Mouse (Mus musculus) left cerebral cortex, postnatal 14 days (tissue): Measurements from ENCODE around the gene Macf1. TPM values are rescaled to one million over a fixed set of nuclear protein-coding genes. Genes with fewer than 3 reads are reported as not detected.
A peak's percentile ranks its signal among the peaks of the same experiment; 100 is the strongest.
"Not testable (repeated sequence)": the region's sequence is repeated elsewhere in the genome, so short reads cannot be mapped to it uniquely, and the experiment has no call there.

Experiments
- DNase-seq, 2 experiments: peaks; one replicate each; pipeline ENCODE4 v3.0.0; 2021 to 2022; ENCODE audit warnings: low spot score in 2 of 2, mixed read lengths in 1 of 2
- intact Hi-C: fragments of 180-260 bp; cut with DNase I; formaldehyde crosslinking; loops from one replicate; pipeline ENCODE4 v1.15.1; 2025
- total RNA-seq, 2 experiments: library from RNA; stranded (reverse); gene quantifications; 2 replicates each; pipeline ENCODE4 v1.2.3; 2021

Macf1 gene
- total RNA-seq, 2 experiments from 2014 or later, result 211 to 227 TPM

GRCm38 (mm10) chr4:123353271-123353877, 330.8 kb downstream of the Macf1 start:
- no peak for DNase-seq
- intact Hi-C loops, result no loop called here

DNA sequence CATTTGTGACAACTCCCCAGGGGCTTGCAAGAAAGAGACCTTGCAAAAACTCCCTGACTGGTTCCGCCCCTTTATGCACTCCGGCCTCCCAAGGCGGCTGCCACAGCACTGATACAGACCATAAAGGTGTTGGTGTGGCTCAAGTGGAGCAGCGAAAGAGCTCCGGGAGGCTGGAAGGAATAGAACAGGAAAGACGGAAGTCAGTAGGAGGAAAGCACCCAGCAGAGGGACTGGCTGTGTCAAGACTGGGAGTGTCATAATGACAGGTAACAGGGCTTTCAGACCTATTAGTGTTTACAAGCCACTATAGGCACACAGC, 340.7 kb downstream of the Macf1 start:
- no peak for DNase-seq
- intact Hi-C loops, result loop anchor here (5.0 kb wide), 1 partner anchor 36 kb away; no protein-coding TSS in a partner anchor

DNA sequence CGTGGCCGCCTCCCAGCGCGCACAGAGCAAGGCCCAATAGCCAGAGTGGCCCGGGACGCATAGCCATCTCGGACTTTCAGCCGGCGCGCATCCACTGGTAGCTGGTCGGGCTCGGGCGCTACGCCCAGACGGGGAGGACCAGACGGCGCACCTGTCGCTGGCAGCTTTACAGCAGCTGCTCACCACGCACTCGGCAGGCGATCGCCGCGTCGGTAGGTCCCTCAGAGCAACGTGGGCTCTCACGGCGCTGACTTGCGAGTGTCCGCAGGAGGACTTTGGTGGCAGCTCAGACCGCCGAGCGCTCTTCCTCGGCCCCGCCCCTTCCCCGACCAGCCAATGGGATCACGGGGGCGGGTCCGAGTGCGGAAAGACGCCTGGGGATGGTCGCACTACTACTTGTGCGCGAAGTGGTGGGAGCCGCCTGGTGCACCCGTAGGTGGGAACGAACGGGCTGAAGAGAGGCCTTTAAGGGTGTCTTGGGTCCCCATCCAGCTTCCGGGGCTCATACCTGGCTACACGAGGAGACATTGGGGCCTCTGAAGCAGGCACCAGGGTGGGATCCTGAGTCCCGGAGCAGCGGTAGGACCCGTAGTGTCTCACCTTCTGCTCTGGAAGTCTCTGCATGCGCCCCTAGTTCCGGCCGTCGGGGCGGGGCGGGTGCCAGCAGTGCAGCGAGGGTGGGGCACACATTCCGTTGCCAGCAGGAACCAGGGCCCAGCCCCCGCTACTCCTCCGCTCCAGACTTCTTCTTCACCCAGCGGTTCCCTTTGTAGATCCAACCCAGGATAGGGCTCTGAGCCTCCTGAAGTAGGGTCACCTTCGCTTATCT, 341.3 kb downstream of the Macf1 start, which contains the start of gene Bmp8a:
Bmp8a (minus strand) TSS at position 611 of the 829 bp plus-strand sequence.
- intact Hi-C loops, result loop anchor here (5.0 kb wide), 1 partner anchor 36 kb away; no protein-coding TSS in a partner anchor
- DNase-seq, result peak; percentile 41 to 42

DNA sequence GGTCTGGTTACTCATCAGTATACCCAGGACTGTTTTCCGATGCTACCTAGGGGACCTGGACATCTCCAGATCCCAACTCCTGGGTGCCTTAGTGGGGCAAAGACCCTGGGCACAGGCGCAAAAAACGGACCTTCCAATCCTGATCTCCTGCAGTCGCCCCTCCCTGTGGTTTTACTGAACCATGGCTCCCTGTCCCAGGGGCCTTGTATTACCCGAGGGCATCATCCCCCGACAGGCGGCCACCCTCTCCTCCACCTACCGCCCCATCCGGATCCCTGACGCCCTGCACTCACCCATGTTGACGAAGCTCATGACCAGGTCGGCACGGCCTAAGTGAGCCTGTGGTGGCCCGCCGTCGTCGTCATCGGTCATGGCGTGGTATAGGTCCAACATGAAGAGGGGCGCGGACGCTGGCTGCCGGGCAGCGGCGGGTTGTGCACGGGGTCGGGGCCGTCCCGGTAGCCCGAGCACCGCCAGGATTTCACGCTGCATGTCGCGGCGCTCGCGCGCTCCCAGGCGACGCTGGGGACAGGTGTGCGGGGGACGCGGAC, 342.0 kb downstream of the Macf1 start:
- no peak for DNase-seq
- intact Hi-C loops, result loop anchor here (5.0 kb wide), 1 partner anchor 35 kb away; no protein-coding TSS in a partner anchor

DNA sequence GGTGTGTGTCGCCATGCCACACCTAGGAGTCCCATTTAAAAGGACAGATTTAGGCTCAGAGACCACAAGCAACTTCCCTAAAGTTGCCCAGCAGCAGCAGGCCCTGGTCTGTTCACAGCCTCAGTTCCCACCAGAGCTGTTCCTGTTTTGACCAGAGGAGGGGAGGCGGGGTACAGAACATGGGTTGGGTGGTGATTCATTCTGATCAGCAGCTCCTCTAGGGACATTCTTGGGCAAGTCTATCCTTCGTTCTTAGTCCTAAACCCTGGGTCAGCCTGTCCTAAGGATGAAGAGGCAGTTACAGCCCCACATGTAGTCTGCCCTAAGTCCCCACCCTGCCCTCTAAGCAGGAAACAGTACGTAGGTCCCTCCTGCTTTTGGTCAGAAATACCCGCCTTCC, 343.9 kb downstream of the Macf1 start:
- no peak for DNase-seq
- intact Hi-C loops, result loop anchor here (5.0 kb wide), 1 partner anchor 33 kb away; no protein-coding TSS in a partner anchor

DNA sequence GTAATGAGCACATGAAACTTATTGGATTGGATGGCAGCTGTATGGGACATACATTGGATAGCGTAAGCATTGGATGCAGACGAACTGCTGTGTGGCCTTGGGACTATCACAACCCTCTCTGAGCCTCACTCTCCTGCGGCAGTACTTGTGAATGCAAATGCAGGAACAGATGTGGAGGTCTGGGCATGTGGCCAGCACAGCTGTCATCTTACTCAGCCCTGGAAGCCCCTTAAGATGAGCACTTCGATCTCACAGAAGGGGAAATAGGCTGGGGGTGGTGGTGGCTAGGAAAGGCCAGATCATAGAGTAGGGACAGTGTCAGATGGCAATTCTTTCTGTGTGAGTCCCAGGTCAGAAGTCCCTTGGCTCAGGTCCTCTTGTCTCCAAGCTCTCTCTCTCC, 346.5 kb downstream of the Macf1 start:
- intact Hi-C loops, result no loop called here
- DNase-seq, result no peak

DNA sequence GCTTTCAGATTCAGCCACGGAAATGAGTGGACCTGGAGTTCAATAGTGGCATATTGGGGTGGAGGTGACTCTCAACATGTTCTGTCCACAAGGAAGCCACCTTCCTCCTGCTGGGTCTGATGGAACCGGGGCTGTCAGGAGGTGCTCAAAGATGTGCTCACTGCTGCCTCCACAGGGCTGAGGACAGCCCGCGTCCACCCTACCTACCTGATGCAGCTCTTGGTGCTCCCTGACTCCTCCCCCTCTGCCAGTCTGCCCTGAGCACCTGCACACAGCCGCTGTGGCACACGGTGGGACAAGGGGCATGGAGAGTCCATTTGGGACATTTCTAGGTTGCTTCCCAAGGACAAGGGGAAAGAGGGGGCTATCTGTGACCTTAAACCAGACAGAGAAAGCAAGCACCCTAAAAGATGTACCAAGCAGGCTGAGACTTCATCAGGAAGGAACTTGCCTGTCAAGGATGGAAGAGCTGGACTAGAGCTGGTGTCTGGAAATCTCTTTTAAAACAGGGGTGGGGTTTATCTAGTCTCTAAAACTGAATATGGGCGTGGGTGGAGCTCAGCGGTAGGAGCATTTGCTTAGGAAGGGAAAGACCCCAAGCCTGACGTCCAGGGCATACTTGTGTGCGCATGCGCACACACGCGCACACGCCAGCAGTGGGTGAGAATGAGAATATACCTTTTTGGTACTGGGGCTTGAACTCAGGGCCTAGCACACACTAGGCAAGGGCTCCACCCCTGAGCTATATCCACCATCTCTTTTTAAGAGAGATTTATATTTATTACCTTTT, 348.2 kb downstream of the Macf1 start:
- no peak for DNase-seq
- intact Hi-C loops, result no loop called here

- DNase-seq, intact Hi-C loops: not testable (repeated sequence)
These were observed 348.9 kb downstream of the Macf1 start for GRCm38 (mm10) chr4:123335244-123335643.

DNA sequence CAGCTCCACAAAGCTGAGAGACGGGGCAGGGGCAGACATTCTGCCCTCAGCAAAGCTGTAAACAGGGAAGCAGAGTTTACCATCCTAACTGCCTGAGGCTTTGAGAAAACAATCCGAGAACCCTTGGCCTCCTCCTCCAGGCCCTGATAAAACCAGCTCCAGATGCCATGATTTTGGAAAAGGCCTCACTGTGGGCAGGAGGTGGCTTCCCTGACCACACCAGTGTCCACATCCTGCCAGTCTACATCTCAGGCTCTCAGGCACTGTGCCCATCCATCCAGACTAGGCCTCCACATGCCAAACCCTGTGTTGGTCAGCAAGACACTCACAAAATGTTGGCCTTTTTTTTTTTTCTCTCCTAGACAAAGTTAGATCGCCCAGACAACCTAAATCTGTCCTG, 350.0 kb downstream of the Macf1 start:
- intact Hi-C loops, result no loop called here
- no peak for DNase-seq

- intact Hi-C loops, result no loop called here
- no peak for DNase-seq
These were observed 351.0 kb downstream of the Macf1 start for GRCm38 (mm10) chr4:123333151-123333550.

GRCm38 (mm10) chr4:123331961-123332360, 352.2 kb downstream of the Macf1 start:
- intact Hi-C loops, DNase-seq: not testable (repeated sequence)

DNA sequence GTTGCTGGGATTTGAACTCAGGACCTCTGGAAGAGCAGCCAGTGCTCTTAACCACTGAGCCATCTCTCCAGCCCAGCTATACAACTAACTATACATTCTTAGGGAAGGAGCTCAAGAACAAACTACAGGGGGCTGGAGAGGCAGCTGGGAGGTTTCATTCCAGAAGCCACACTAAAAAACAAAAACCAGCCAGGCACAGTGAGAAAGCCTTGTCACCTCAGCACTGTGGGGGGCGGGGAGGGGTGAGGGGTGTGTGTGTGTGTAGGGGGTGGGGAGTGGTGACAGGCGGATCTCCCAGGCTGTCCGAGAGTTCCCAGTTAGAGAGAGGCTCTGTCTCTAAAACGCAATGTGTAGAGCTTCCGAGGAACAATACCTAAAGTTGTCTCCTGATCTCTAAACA, 352.8 kb downstream of the Macf1 start:
- no peak for DNase-seq

DNA sequence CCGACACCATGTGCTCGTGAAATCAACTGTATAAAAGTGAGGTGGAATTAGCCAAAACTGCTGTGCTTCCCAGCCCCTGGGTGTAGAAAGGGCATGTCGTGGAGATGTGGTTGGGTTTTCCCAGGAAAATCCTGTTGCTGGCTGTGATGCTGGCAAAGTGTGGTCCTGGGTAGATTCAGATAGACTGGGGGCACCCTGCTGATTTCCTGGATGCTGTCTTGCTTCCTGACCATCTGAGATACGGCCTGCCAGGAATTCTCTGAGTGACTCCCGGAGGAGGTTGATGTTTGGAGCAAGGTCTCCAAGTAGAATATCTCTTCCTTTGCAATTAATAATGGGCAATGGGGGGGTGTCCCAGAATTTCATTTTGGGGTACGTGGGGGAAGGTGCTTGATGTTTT, 355.2 kb downstream of the Macf1 start:
- intact Hi-C loops, result no loop called here
- DNase-seq, result no peak

More for the DNA sequence above, 352.8 kb downstream of the Macf1 start:
- intact Hi-C loops, result no loop called here

DNA sequence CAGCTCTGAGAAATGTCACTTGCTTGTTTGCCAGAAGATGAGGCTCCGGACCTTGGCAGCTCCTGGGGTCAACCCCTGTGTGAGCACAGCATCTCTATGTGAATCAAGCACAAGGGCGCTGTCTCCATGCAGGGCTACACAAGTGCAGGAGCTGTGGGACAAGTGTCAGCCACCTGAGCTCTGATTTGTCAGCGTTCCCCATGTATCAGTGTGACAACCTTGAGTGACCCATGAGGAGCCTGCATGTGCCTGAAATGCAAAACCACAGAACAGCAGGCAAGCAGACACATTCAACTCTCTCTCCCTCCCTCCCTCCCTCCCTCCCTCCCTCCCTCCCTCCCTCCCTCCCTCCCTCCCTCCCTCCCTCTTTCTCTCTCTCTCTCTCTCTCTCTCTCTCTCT, 356.5 kb downstream of the Macf1 start:
- no peak for DNase-seq
- intact Hi-C loops, result no loop called here

GRCm38 (mm10) chr4:123326087-123326486, 358.1 kb downstream of the Macf1 start:
- intact Hi-C loops, result no loop called here
- DNase-seq, result no peak

DNA sequence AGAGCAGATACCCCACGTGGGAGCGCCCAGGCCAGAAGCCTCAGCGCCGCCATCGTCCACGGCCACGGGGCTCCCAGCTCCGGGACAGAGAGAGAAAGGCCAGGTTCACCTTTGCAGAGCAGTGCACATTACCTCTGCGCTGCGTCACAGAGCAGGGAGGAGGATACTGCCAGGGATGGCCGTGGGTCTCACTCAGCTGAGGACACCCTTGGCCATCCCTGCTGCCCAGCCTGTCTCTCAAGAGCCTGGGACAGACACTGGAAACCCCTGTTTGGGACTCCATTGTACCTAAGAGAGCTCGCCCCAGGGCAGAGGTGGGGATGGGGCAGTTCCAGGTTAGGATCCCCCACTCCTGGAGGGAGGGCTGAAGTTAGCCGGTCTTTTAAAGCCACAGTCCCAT, 360.6 kb downstream of the Macf1 start, which contains the start of gene Oxct2a:
Oxct2a (minus strand) TSS at position 101 of the 400 bp plus-strand sequence.
- intact Hi-C loops, result no loop called here
- DNase-seq, result no peak

- intact Hi-C loops, DNase-seq: not testable (repeated sequence)
These were observed 361.2 kb downstream of the Macf1 start for GRCm38 (mm10) chr4:123322910-123323309.

DNA sequence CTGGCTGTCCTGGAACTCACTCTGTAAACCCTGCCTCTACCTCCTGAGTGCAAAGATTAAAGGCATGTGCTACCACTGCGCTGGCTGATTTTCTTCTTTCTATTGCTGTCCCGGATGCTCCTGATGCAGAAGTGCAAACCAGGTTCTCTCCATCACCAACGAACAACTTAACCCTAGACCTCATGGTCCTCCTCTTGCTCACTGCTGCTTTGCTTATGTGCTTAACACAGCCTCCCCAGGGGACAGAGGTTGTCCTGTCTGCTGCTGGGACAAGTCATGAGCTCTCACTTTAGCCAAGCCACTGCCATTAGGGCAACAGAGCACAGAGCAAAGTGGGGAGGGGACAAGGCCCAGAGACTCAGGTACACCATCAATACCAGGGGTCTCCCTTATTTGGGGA, 369.7 kb downstream of the Macf1 start:
- no peak for DNase-seq
- intact Hi-C loops, result no loop called here

GRCm38 (mm10) chr4:123313010-123313409, 371.1 kb downstream of the Macf1 start:
- intact Hi-C loops, result no loop called here
- DNase-seq, result no peak

- intact Hi-C loops, result no loop called here
- no peak for DNase-seq
These were observed 372.3 kb downstream of the Macf1 start for GRCm38 (mm10) chr4:123311845-123312244.
